Mouse (Mus musculus) intestine, embryonic 16.5 days (tissue): ENCODE data around the gene Fcnb. TPM values are rescaled to one million over a fixed set of nuclear protein-coding genes. Genes with fewer than 3 reads are reported as not detected.

Experiments
- ATAC-seq: fragments of 200-750 bp; cut with Nextera tagmentation; 2 replicates; pipeline ENCODE4 v1.8.0; 2017; ENCODE audit warnings: moderate TSS enrichment, moderate library complexity
- H3K27ac ChIP-seq: fragments of 300-500 bp; sonication (generic); 2 replicates; pipeline ENCODE4 v1.5.1; 2014; ENCODE audit warnings: mild to moderate bottlenecking, low read length
- H3K27me3 ChIP-seq: fragments of 300-500 bp; sonication (generic); replicated peaks from 2 replicates; pipeline ENCODE4 v1.6.1; 2014; ENCODE audit warnings: low read length, control low read depth, mixed read lengths; ENCODE audit not compliant: control insufficient read depth, insufficient read depth
- H3K36me3 ChIP-seq: fragments of 300-500 bp; sonication (generic); 2 replicates; pipeline ENCODE4 v1.6.1; 2014; ENCODE audit warnings: low read length, control low read depth; ENCODE audit not compliant: control insufficient read depth, insufficient read depth
- H3K4me1 ChIP-seq: fragments of 300-500 bp; sonication (generic); 2 replicates; pipeline ENCODE4 v1.6.1; 2014; ENCODE audit warnings: low read length, control low read depth, mixed read lengths; ENCODE audit not compliant: control insufficient read depth, insufficient read depth
- H3K4me2 ChIP-seq: fragments of 300-500 bp; sonication (generic); 2 replicates; pipeline ENCODE4 v1.6.1; 2014; ENCODE audit warnings: low read depth, low read length, control low read depth
- H3K4me3 ChIP-seq: fragments of 300-500 bp; sonication (generic); 2 replicates; pipeline ENCODE4 v1.5.1; 2014; ENCODE audit warnings: mild to moderate bottlenecking, low read length
- H3K9ac ChIP-seq: fragments of 300-500 bp; sonication (generic); 2 replicates; pipeline ENCODE4 v1.6.1; 2014; ENCODE audit warnings: low read depth, low read length
- H3K9me3 ChIP-seq: fragments of 300-500 bp; sonication (generic); 2 replicates; pipeline ENCODE4 v1.6.1; 2016; ENCODE audit warnings: low read length, control low read depth; ENCODE audit not compliant: control insufficient read depth
- WGBS: fragments of 180-500 bp; shearing (Covaris S2); extraction: QIAGEN DNeasy Blood & Tissue Kit; methylation state at CpG from one replicate; pipeline ENCODE4 v1.1.7; 2014; 5-methylcytosine and 5-hydroxymethylcytosine counted together
- polyA plus RNA-seq: library from polyadenylated mRNA; unstranded; fragments of >200 nt; fragmentation: Nextera tagmentation; extraction: Ambion mirVana; gene quantifications from 2 replicates; pipeline ENCODE4 v1.2.1, GENCODE M21; 2015

The Fcnb gene
- polyA plus RNA-seq, 1 experiment from 2014 or later, result 1.0 TPM

GRCm38 (mm10) chr2:28037505-28038390 is 46.9 kb downstream of the Fcnb start:
- Histone ChIP-seq H3K9me3 (no peaks in the 10 kb centered on the region), H3K4me1 (no peaks in the 10 kb centered on the region), H3K4me2 (no peak overlapping the region), H3K9ac (no peak overlapping the region), H3K27ac (no peak overlapping the region), H3K36me3 (peaks cover 3% of the 10 kb centered on the region; the same call in 1 of the 2 replicates), H3K4me3 (no peak overlapping the region), H3K27me3 (no peaks in the 10 kb centered on the region)
- 67% methylated on average over 12 of the region's 12 CpGs for WGBS
- no peak for ATAC-seq

- H3K4me1 ChIP-seq, result no peaks in the 10 kb centered on the region
- no peak for ATAC-seq
- H3K4me3 ChIP-seq, result no peak overlapping the region
- WGBS, result 86% methylated on average over 13 of the region's 13 CpGs
- no peak overlapping the region for H3K9ac ChIP-seq
- peaks cover 7% of the 10 kb centered on the region; the same call in 1 of the 2 replicates for H3K36me3 ChIP-seq
- H3K9me3 ChIP-seq, result no peaks in the 10 kb centered on the region
- H3K27me3 ChIP-seq, result no peaks in the 10 kb centered on the region
- no peak overlapping the region for H3K27ac ChIP-seq
- H3K4me2 ChIP-seq, result no peak overlapping the region
Observed at GRCm38 (mm10) chr2:28036788-28037187, 47.9 kb downstream of the Fcnb start.

DNA sequence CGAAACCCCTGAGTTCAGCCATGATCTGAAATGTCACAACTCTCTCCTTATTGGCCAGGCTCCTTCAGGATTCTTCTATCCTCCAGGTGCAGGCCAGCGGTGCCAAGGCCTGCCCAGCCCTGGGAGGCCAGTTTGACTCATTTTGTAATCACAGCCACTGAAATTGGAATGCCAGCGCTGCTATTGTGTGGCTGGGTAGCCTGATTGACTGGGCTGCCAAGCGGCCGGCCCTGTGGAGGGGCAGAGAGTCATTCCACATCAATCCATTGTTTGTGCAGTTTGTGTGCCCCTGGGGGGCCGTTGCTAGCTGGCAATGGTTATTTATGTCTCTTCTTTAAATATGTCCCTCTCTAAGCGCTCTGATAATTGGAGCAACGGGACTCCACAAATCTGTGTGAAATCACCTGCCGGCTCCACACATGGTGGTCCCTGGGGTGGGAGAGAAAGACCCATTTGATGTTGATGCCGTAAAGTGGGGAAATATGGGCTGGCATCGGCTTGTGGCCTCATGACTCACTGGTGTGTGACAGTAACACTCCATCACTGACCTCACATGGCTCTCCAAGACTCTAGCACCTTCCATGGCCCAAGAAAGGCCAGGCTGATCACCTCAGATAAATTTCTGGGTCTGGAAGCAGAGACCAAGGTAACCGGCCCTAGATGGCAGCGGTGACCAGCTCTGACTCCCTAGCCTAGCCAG is 50.5 kb downstream of the Fcnb start:
- ATAC-seq, result no peak
- Histone ChIP-seq H3K36me3 (0 out of 2 replicates have a peak, but pooled peaks cover 7% of the 10 kb centered on the region), H3K9me3 (no peaks in the 10 kb centered on the region), H3K4me1 (no peaks in the 10 kb centered on the region), H3K27ac (no peak overlapping the region), H3K4me2 (no peak overlapping the region), H3K9ac (no peak overlapping the region), H3K4me3 (no peak overlapping the region), H3K27me3 (no peaks in the 10 kb centered on the region)
- 83% methylated on average over 13 of the region's 13 CpGs for WGBS

- Histone ChIP-seq H3K36me3 (0 out of 2 replicates have a peak, but pooled peaks cover 7% of the 10 kb centered on the region), H3K4me2 (no peak overlapping the region), H3K27me3 (no peaks in the 10 kb centered on the region), H3K9me3 (no peaks in the 10 kb centered on the region), H3K4me3 (no peak overlapping the region), H3K4me1 (no peaks in the 10 kb centered on the region), H3K27ac (no peak overlapping the region), H3K9ac (no peak overlapping the region)
- 89% methylated on average over 11 of the region's 11 CpGs for WGBS
- no peak for ATAC-seq
Observed at GRCm38 (mm10) chr2:28032469-28032868, 52.2 kb downstream of the Fcnb start.

- Histone ChIP-seq H3K27me3 (no peaks in the 10 kb centered on the region), H3K9me3 (no peaks in the 10 kb centered on the region), H3K4me3 (no peak overlapping the region), H3K9ac (no peak overlapping the region), H3K36me3 (0 out of 2 replicates have a peak, but pooled peaks cover 7% of the 10 kb centered on the region), H3K4me2 (no peak overlapping the region), H3K4me1 (no peaks in the 10 kb centered on the region), H3K27ac (no peak overlapping the region)
- no peak for ATAC-seq
- 78% methylated on average over 7 of the region's 9 CpGs for WGBS
Observed at GRCm38 (mm10) chr2:28031860-28032259, 52.8 kb downstream of the Fcnb start.

Other genes with a start within 250 kb of the Fcnb start
- 78.1 and 80.5 TPM in 2 replicates for gene Col5a1, start 198.5 kb downstream of the Fcnb start, polyA plus RNA-seq
- 12.2 and 13.3 TPM in 2 replicates for gene Olfm1, start 108.1 kb upstream of the Fcnb start, polyA plus RNA-seq